Mouse (Mus musculus): ENCODE results near the gene Gm3127.
A peak's percentile ranks its signal among the peaks of the same experiment; 100 is the strongest.
"Not testable (repeated sequence)": the region's sequence is repeated elsewhere in the genome, so short reads cannot be mapped to it uniquely, and the experiment has no call there.

Gm3127 gene

GRCm38 (mm10) chr14:4164730-4165129, at the start of gene Gm3127:
Gm3127 (plus strand) TSS chr14:4165030.
- not testable (repeated sequence) for DNase-seq

GRCm38 (mm10) chr14:4141646-4142045, 23.2 kb upstream of the Gm3127 start:
- DNase-seq = not testable (repeated sequence)

GRCm38 (mm10) chr14:4182030-4182429, 17.2 kb downstream of the Gm3127 start:
- DNase-seq = peak in 1 of 2 experiments; percentile 4

- peak; percentile 16 to 35 for DNase-seq
Measured at GRCm38 (mm10) chr14:4182491-4183210, 17.8 kb downstream of the Gm3127 start, which contains the start of gene Gm2974. Gm2974 (plus strand) TSS chr14:4182576.

GRCm38 (mm10) chr14:4183375-4183774, 18.5 kb downstream of the Gm3127 start:
- DNase-seq = peak in 1 of 2 experiments; percentile 5
